Mouse (Mus musculus): Measurements from ENCODE around the gene Nf2. TPM values are rescaled to one million over a fixed set of nuclear protein-coding genes. Genes with fewer than 3 reads are reported as not detected.
"Not testable (repeated sequence)": the region's sequence is repeated elsewhere in the genome, so short reads cannot be mapped to it uniquely, and the experiment has no call there.

The Nf2 gene
- total RNA-seq, 2 experiments from 2014 or later, result 130 to 131 TPM

- DNase-seq (ENCODE audit: extremely low spot score in 1 of 2, low spot score in 2 of 2), result peak; percentile 10 to 50
- intact Hi-C loops (cut with DNase I), result no loop called here
These were observed 670 bp downstream of the Nf2 start for GRCm38 (mm10) chr11:4848483-4849248.

GRCm38 (mm10) chr11:4840942-4841526 is 8.3 kb downstream of the Nf2 start:
- intact Hi-C loops (cut with DNase I), result no loop called here
- no peak for DNase-seq (ENCODE audit: extremely low spot score in 1 of 2, low spot score in 2 of 2)

- DNase-seq (ENCODE audit: extremely low spot score in 1 of 2, low spot score in 2 of 2), result no peak
- intact Hi-C loops (cut with DNase I), result no loop called here
These were observed 11.1 kb downstream of the Nf2 start for GRCm38 (mm10) chr11:4838235-4838634.

- no peak for DNase-seq (ENCODE audit: extremely low spot score in 1 of 2, low spot score in 2 of 2)
- intact Hi-C loops (cut with DNase I), result no loop called here
These were observed 12.0 kb downstream of the Nf2 start for GRCm38 (mm10) chr11:4837342-4837741.

- DNase-seq (ENCODE audit: extremely low spot score in 1 of 2, low spot score in 2 of 2), result peak in 1 of 2 experiments; percentile 31
- intact Hi-C loops (cut with DNase I), result no loop called here
These were observed 12.6 kb downstream of the Nf2 start for GRCm38 (mm10) chr11:4836755-4837154.

GRCm38 (mm10) chr11:4835436-4835835 is 13.9 kb downstream of the Nf2 start:
- intact Hi-C loops (cut with DNase I), result no loop called here
- no peak for DNase-seq (ENCODE audit: extremely low spot score in 1 of 2, low spot score in 2 of 2)

GRCm38 (mm10) chr11:4833295-4833939 is 15.9 kb downstream of the Nf2 start:
- DNase-seq (ENCODE audit: extremely low spot score in 1 of 2, low spot score in 2 of 2), result no peak
- intact Hi-C loops (cut with DNase I), result no loop called here

- intact Hi-C loops (cut with DNase I), result no loop called here
- DNase-seq (ENCODE audit: extremely low spot score in 1 of 2, low spot score in 2 of 2), result no peak
These were observed 18.3 kb downstream of the Nf2 start for GRCm38 (mm10) chr11:4831066-4831465.

GRCm38 (mm10) chr11:4827916-4828315 is 21.4 kb downstream of the Nf2 start:
- DNase-seq (ENCODE audit: extremely low spot score in 1 of 2, low spot score in 2 of 2), result no peak
- intact Hi-C loops (cut with DNase I), result no loop called here

GRCm38 (mm10) chr11:4827340-4827739 is 22.0 kb downstream of the Nf2 start:
- intact Hi-C loops (cut with DNase I), result no loop called here
- no peak for DNase-seq (ENCODE audit: extremely low spot score in 1 of 2, low spot score in 2 of 2)

GRCm38 (mm10) chr11:4826152-4826778 is 23.1 kb downstream of the Nf2 start:
- intact Hi-C loops (cut with DNase I), result no loop called here

GRCm38 (mm10) chr11:4823655-4824312 is 25.6 kb downstream of the Nf2 start:
- intact Hi-C loops (cut with DNase I), result no loop called here
- no peak for DNase-seq (ENCODE audit: extremely low spot score in 1 of 2, low spot score in 2 of 2)

More at GRCm38 (mm10) chr11:4826152-4826778, 23.1 kb downstream of the Nf2 start:
- DNase-seq (ENCODE audit: extremely low spot score in 1 of 2, low spot score in 2 of 2), result no peak

- intact Hi-C loops (cut with DNase I), result not testable (repeated sequence)
These were observed 26.9 kb downstream of the Nf2 start for GRCm38 (mm10) chr11:4822446-4822842.

GRCm38 (mm10) chr11:4821492-4822445 is 27.6 kb downstream of the Nf2 start:
- peak in 1 of 2 experiments; percentile 51 for DNase-seq (ENCODE audit: extremely low spot score in 1 of 2, low spot score in 2 of 2)
- intact Hi-C loops (cut with DNase I), result no loop called here

More at GRCm38 (mm10) chr11:4822446-4822842, 26.9 kb downstream of the Nf2 start:
- not testable (repeated sequence) for DNase-seq (ENCODE audit: extremely low spot score in 1 of 2, low spot score in 2 of 2)

GRCm38 (mm10) chr11:4814507-4815450 is 34.6 kb downstream of the Nf2 start:
- DNase-seq (ENCODE audit: extremely low spot score in 1 of 2, low spot score in 2 of 2), result no peak
- intact Hi-C loops (cut with DNase I), result loop anchor here (5.0 kb wide), 1 partner anchor 67 kb away; the partner anchor contains the start of gene Cabp7

- intact Hi-C loops (cut with DNase I), result no loop called here
- no peak for DNase-seq (ENCODE audit: extremely low spot score in 1 of 2, low spot score in 2 of 2)
These were observed 41.0 kb downstream of the Nf2 start for GRCm38 (mm10) chr11:4808311-4808710.
